Mouse (Mus musculus): ENCODE measurements around the gene Slc16a7. TPM values are rescaled to one million over a fixed set of nuclear protein-coding genes. Genes with fewer than 3 reads are reported as not detected.

The Slc16a7 gene
- polyA plus RNA-seq, 2 experiments, result 3.4 to 9.7 TPM

DNA sequence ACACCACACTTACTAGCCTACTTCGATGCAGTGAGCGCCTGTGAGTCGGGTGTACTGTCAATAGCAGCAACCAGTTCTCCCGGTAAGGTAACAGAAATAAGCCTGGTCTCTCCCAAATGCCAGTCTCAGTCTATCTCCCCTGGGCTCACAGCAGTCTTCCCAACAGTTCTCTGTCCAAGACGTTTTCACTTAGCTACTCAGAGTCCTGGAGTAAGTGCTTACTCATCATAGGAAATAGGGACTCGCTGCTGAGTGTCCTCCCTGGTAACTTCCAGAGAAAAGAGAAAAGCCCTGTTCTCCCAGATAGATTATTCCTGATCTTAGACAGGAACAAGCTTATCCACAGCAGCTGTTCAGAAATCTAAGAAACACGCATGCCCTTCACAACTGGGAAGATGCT, 30.8 kb downstream of the Slc16a7 start:
- H3K27me3 ChIP-seq (ENCODE audit: control insufficient read depth, insufficient read depth, low read length), result no peaks in the 10 kb centered on the region
- WGBS (ENCODE audit: insufficient replicate concordance), result 70% methylated on average over 7 of the region's 7 CpGs
- no peaks in the 10 kb centered on the region for H3K36me3 ChIP-seq (replicated peaks; ENCODE audit: control insufficient read depth, insufficient read depth, low read depth)
- H3K4me1 ChIP-seq (replicated peaks; ENCODE audit: control insufficient read depth in 2 of 2, insufficient read depth in 2 of 2, low read length in 1 of 2), result no peaks in the 10 kb centered on the region
- H3K27ac ChIP-seq, result no peak overlapping the region
- H3K4me2 ChIP-seq (ENCODE audit: low read depth), result no peak overlapping the region
- H3K9me3 ChIP-seq (ENCODE audit: control insufficient read depth, low read length), result no peaks in the 10 kb centered on the region
- no peak overlapping the region for H3K4me3 ChIP-seq (ENCODE audit: insufficient read depth in 1 of 2, low read depth in 2 of 2, low read length in 2 of 2)
- DNase-seq (ENCODE audit: low read depth in 3 of 3, low spot score in 3 of 3) (no peak), ATAC-seq (ENCODE audit: insufficient read depth) (no peak)
- no peak for TF ChIP-seq CTCF (IDR thresholded peaks at IDR 0.05; ENCODE audit: low read depth)
- TF ChIP-seq EP300 (IDR thresholded peaks at IDR 0.05; ENCODE audit: low read depth), result no peak
- no peak overlapping the region for H3K9ac ChIP-seq (replicated peaks)

DNA sequence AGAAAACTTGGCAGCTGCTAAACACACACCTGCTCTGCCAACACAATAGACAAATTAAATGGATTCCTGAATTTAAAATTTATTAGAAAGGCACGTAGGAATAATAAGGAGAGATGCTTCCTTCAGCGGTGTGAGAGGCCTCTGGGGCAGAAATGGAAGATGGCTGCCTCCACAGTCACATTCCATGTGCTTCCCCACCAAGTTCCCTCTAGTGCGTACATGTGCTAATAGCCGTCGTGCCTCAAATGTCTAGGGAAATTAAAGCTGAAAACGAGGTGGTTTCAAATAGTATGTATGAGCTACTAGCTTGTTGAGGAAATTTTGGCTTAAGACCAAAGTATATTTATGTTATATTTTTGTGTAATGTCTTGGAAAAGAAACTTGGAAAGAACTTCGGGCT, 36.5 kb downstream of the Slc16a7 start:
- no peak for DNase-seq (ENCODE audit: low read depth in 3 of 3, low spot score in 3 of 3)
- Histone ChIP-seq H3K4me1 (replicated peaks; ENCODE audit: control insufficient read depth in 2 of 2, insufficient read depth in 2 of 2, low read length in 1 of 2) (no peaks in the 10 kb centered on the region), H3K4me3 (ENCODE audit: insufficient read depth in 1 of 2, low read depth in 2 of 2, low read length in 2 of 2) (no peak overlapping the region), H3K9ac (replicated peaks) (no peak overlapping the region), H3K36me3 (replicated peaks; ENCODE audit: control insufficient read depth, insufficient read depth, low read depth) (no peaks in the 10 kb centered on the region), H3K9me3 (ENCODE audit: control insufficient read depth, low read length) (no peaks in the 10 kb centered on the region), H3K4me2 (ENCODE audit: low read depth) (no peak overlapping the region), H3K27me3 (ENCODE audit: control insufficient read depth, insufficient read depth, low read length) (no peaks in the 10 kb centered on the region), H3K27ac (no peak overlapping the region)
- no peak for ATAC-seq (ENCODE audit: insufficient read depth)
- TF ChIP-seq CTCF (IDR thresholded peaks at IDR 0.05; ENCODE audit: low read depth), result no peak
- WGBS (ENCODE audit: insufficient replicate concordance), result 72% methylated on average over 7 of the region's 7 CpGs

DNA sequence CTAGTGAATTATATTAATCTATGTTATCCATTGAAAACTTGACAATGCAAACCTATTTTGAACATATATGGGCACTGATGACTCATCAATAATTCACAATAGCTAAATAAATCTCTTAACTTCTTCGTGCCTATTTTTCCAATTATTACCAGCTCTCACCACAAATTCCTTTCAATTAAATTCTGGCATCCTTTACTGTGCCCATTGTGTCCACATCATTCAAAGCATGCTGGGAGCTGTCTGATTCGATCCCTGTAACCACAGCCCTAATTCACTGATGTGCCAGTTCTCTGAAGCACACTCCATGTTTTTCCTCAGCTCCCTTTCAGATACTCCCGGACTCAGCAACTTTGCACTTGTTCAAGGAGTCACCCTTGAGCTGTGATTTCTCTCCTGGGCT, 41.1 kb downstream of the Slc16a7 start:
- WGBS (ENCODE audit: insufficient replicate concordance), result 63% methylated on average over 3 of the region's 3 CpGs
- no peak overlapping the region for H3K4me3 ChIP-seq (ENCODE audit: insufficient read depth in 1 of 2, low read depth in 2 of 2, low read length in 2 of 2)
- H3K4me2 ChIP-seq (ENCODE audit: low read depth), result no peak overlapping the region
- H3K4me1 ChIP-seq (replicated peaks; ENCODE audit: control insufficient read depth in 2 of 2, insufficient read depth in 2 of 2, low read length in 1 of 2), result no peaks in the 10 kb centered on the region; a peak in 1 of 4 replicates
- H3K9me3 ChIP-seq (ENCODE audit: control insufficient read depth, low read length), result no peaks in the 10 kb centered on the region
- TF ChIP-seq CTCF (IDR thresholded peaks at IDR 0.05; ENCODE audit: low read depth) (no peak), EP300 (IDR thresholded peaks at IDR 0.05; ENCODE audit: low read depth) (no peak)
- ATAC-seq (ENCODE audit: insufficient read depth), result no peak
- no peaks in the 10 kb centered on the region for H3K36me3 ChIP-seq (replicated peaks; ENCODE audit: control insufficient read depth, insufficient read depth, low read depth)
- H3K27me3 ChIP-seq (ENCODE audit: control insufficient read depth, insufficient read depth, low read length), result no peaks in the 10 kb centered on the region
- H3K9ac ChIP-seq (replicated peaks), result no peak overlapping the region
- H3K27ac ChIP-seq, result no peak overlapping the region
- DNase-seq (ENCODE audit: low read depth in 3 of 3, low spot score in 3 of 3), result no peak

DNA sequence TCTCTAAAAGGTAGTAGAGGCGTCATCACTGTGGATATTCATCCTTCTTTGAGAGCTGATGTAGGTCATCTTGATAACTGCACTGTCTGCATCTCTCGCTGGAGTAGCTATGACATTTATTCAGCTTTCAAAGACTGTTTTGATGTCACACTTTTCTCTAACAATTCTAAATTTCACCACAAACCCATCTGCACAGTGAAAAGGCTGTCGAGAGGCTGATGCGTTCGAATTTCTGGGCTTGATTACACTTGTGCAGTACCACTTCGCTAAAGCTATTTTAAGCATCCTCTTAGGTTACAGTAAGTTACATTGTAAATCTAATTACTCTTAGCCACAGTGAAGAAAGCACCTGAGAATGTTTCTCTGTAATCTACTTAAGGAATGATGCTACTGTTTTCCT, 42.1 kb downstream of the Slc16a7 start:
- Histone ChIP-seq H3K4me1 (replicated peaks; ENCODE audit: control insufficient read depth in 2 of 2, insufficient read depth in 2 of 2, low read length in 1 of 2) (no peaks in the 10 kb centered on the region; a peak in 1 of 4 replicates), H3K4me3 (ENCODE audit: insufficient read depth in 1 of 2, low read depth in 2 of 2, low read length in 2 of 2) (no peak overlapping the region), H3K4me2 (ENCODE audit: low read depth) (no peak overlapping the region), H3K27me3 (ENCODE audit: control insufficient read depth, insufficient read depth, low read length) (no peaks in the 10 kb centered on the region), H3K27ac (no peak overlapping the region), H3K9ac (replicated peaks) (no peak overlapping the region), H3K9me3 (ENCODE audit: control insufficient read depth, low read length) (no peaks in the 10 kb centered on the region), H3K36me3 (replicated peaks; ENCODE audit: control insufficient read depth, insufficient read depth, low read depth) (no peaks in the 10 kb centered on the region)
- WGBS (ENCODE audit: insufficient replicate concordance), result 77% methylated on average over 6 of the region's 6 CpGs
- ATAC-seq (ENCODE audit: insufficient read depth), result no peak
- no peak for DNase-seq (ENCODE audit: low read depth in 3 of 3, low spot score in 3 of 3)
- TF ChIP-seq CTCF (IDR thresholded peaks at IDR 0.05; ENCODE audit: low read depth) (no peak), EP300 (IDR thresholded peaks at IDR 0.05; ENCODE audit: low read depth) (no peak)

DNA sequence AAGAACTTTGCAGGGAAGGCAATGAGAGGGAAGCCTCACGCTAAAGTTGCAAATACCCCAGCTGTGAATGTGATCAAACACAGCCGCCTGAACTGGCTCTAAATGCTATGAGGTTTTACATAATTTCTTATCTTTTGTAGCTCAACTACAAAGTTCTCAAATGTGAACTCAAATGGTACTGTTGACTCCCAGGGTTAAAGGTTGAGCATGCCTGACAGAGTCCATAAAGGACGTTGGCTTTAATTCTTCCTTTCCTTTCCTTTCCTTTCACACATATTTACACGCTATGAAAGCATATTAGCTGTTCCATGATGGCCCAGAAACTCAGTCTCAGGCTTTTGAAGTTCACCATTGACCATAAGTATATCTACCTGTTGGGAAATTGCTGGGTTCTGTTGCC, 42.9 kb downstream of the Slc16a7 start:
- no peak for ATAC-seq (ENCODE audit: insufficient read depth)

More for the DNA sequence above, 42.9 kb downstream of the Slc16a7 start:
- H3K27me3 ChIP-seq (ENCODE audit: control insufficient read depth, insufficient read depth, low read length), result no peaks in the 10 kb centered on the region
- H3K4me3 ChIP-seq (ENCODE audit: insufficient read depth in 1 of 2, low read depth in 2 of 2, low read length in 2 of 2), result no peak overlapping the region
- no peaks in the 10 kb centered on the region for H3K9me3 ChIP-seq (ENCODE audit: control insufficient read depth, low read length)
- no peak overlapping the region for H3K4me2 ChIP-seq (ENCODE audit: low read depth)
- H3K36me3 ChIP-seq (replicated peaks; ENCODE audit: control insufficient read depth, insufficient read depth, low read depth), result no peaks in the 10 kb centered on the region
- DNase-seq (ENCODE audit: low read depth in 3 of 3, low spot score in 3 of 3), result no peak
- no peak for TF ChIP-seq EP300 (IDR thresholded peaks at IDR 0.05; ENCODE audit: low read depth)
- TF ChIP-seq CTCF (IDR thresholded peaks at IDR 0.05; ENCODE audit: low read depth), result no peak
- no peak overlapping the region for H3K27ac ChIP-seq
- WGBS (ENCODE audit: insufficient replicate concordance), result 52% methylated on average over 4 of the region's 4 CpGs
- H3K9ac ChIP-seq (replicated peaks), result no peak overlapping the region
- H3K4me1 ChIP-seq (replicated peaks; ENCODE audit: control insufficient read depth in 2 of 2, insufficient read depth in 2 of 2, low read length in 1 of 2), result no peaks in the 10 kb centered on the region; a peak in 1 of 4 replicates

Data from liver, embryonic 14.5 days (tissue).